Mouse (Mus musculus) megakaryocyte, embryonic 14.5 days (primary cell): ENCODE measurements around the gene Cd24a. TPM values are rescaled to one million over a fixed set of nuclear protein-coding genes. Genes with fewer than 3 reads are reported as not detected.

Experiments used
- H3K27me3 ChIP-seq: replicated peaks from 2 replicates; pipeline ENCODE3; 2012; ENCODE audit warnings: inconsistent platforms
- H3K36me3 ChIP-seq: replicated peaks from 2 replicates; pipeline ENCODE3; 2012; ENCODE audit warnings: low read length, inconsistent platforms, mixed read lengths
- H3K4me1 ChIP-seq: 2 replicates; pipeline ENCODE4 v1.6.1; 2012; ENCODE audit warnings: inconsistent platforms
- H3K4me3 ChIP-seq: replicated peaks from 2 replicates; pipeline ENCODE3; 2012; ENCODE audit warnings: moderate library complexity, mild to moderate bottlenecking, inconsistent platforms
- H3K9me3 ChIP-seq: 2 replicates; pipeline ENCODE4 v1.6.1; 2012; ENCODE audit warnings: inconsistent platforms
- FLI1 ChIP-seq: IDR thresholded peaks from 2 replicates; pipeline ENCODE4 v1.6.1; 2012; ENCODE audit warnings: low read length, inconsistent platforms, mixed read lengths
- GATA1 ChIP-seq: IDR thresholded peaks from 3 replicates; pipeline ENCODE4 v1.6.1; 2012; ENCODE audit warnings: mixed read lengths, low read length, inconsistent platforms, borderline replicate concordance
- polyA plus RNA-seq: library from polyadenylated mRNA; stranded (reverse); fragments of >175 nt; gene quantifications from 2 replicates; pipeline ENCODE4 v1.2.3, GENCODE M21; 2012; ENCODE audit warnings: low replicate concordance; ENCODE audit not compliant: insufficient read depth

Cd24a gene
- polyA plus RNA-seq, 1 experiment, result 1.1 TPM

- Histone ChIP-seq H3K27me3 (peaks cover 63% of the 10 kb centered on the region), H3K9me3 (peaks cover 11% of the 10 kb centered on the region), H3K36me3 (no peaks in the 10 kb centered on the region), H3K4me3 (peak overlapping the region; percentile 57), H3K4me1 (peaks cover 37% of the 10 kb centered on the region)
- no peak for TF ChIP-seq FLI1
- TF ChIP-seq GATA1, result no peak
Observed at GRCm38 (mm10) chr10:43581260-43581659, 3.2 kb downstream of the Cd24a start.

DNA sequence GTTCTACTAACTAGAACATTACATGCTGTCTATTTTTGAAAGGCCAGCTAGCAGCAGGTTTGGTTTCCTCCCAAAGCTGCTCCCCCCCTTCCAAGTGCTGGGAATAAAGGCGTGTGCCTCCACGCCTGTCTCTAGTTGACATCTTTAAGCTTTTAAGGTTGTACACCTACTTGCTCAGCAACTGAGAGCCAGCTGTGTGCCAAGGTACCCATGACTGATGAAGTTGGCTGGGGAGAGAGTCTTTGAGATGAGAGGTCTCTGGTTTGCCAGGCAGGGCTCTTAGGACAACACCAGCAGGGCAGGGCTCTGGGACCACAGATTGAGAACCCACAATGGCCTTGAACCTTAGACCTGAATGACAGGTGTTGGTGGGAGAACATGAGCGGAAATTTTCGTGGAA lies 6.5 kb downstream of the Cd24a start:
- Histone ChIP-seq H3K4me1 (peaks cover 30% of the 10 kb centered on the region), H3K36me3 (no peaks in the 10 kb centered on the region), H3K27me3 (peaks cover 42% of the 10 kb centered on the region), H3K9me3 (peaks cover 7% of the 10 kb centered on the region), H3K4me3 (no peak overlapping the region)
- no peak for TF ChIP-seq GATA1
- TF ChIP-seq FLI1, result no peak

- Histone ChIP-seq H3K36me3 (no peaks in the 10 kb centered on the region), H3K27me3 (peaks cover 30% of the 10 kb centered on the region), H3K4me1 (peaks cover 17% of the 10 kb centered on the region), H3K4me3 (no peak overlapping the region), H3K9me3 (peaks cover 13% of the 10 kb centered on the region)
- TF ChIP-seq FLI1 (no peak), GATA1 (no peak)
Observed at GRCm38 (mm10) chr10:43588470-43589177, 10.5 kb downstream of the Cd24a start.

DNA sequence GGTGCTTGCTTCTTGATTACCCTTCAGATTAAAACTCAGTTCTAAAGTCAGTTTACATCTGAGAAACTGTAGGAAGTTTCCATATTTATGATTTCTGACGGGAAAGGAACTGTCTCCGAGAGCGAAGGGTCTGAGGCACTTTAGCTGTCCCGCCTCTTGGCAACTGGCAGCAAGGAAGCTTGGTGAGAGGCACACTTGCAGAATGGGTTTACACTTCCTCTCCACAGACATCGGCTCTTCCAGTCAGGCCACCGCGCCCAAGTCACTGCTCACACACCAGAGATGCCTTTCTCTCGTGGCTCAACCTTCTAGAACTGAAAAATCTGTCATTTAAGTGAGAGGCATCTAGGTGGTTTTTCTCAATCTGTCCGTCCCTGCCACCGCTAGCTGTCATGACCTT lies 13.4 kb downstream of the Cd24a start:
- Histone ChIP-seq H3K4me1 (peaks cover 17% of the 10 kb centered on the region), H3K36me3 (no peaks in the 10 kb centered on the region), H3K27me3 (peaks cover 24% of the 10 kb centered on the region), H3K9me3 (peaks cover 11% of the 10 kb centered on the region; the same call in 1 of the 2 replicates), H3K4me3 (no peak overlapping the region)
- TF ChIP-seq FLI1 (no peak), GATA1 (no peak)

GRCm38 (mm10) chr10:43593182-43593581 lies 15.1 kb downstream of the Cd24a start:
- peaks cover 23% of the 10 kb centered on the region for H3K27me3 ChIP-seq
- H3K36me3 ChIP-seq, result no peaks in the 10 kb centered on the region
- TF ChIP-seq FLI1 (no peak), GATA1 (no peak)
- peaks cover 15% of the 10 kb centered on the region for H3K4me1 ChIP-seq
- H3K9me3 ChIP-seq, result peaks cover 11% of the 10 kb centered on the region; the same call in 1 of the 2 replicates
- H3K4me3 ChIP-seq, result no peak overlapping the region

- Histone ChIP-seq H3K27me3 (peaks cover 21% of the 10 kb centered on the region), H3K36me3 (no peaks in the 10 kb centered on the region), H3K9me3 (peaks cover 11% of the 10 kb centered on the region; the same call in 1 of the 2 replicates), H3K4me1 (peaks cover 5% of the 10 kb centered on the region; the same call in 1 of the 2 replicates), H3K4me3 (no peak overlapping the region)
- no peak for TF ChIP-seq GATA1
- TF ChIP-seq FLI1, result no peak
Observed at GRCm38 (mm10) chr10:43594187-43594586, 16.1 kb downstream of the Cd24a start.

GRCm38 (mm10) chr10:43594894-43595293 lies 16.8 kb downstream of the Cd24a start:
- peaks cover 4% of the 10 kb centered on the region; the same call in 1 of the 2 replicates for H3K4me1 ChIP-seq
- H3K9me3 ChIP-seq, result peaks cover 11% of the 10 kb centered on the region; the same call in 1 of the 2 replicates
- TF ChIP-seq GATA1 (no peak), FLI1 (no peak)
- H3K27me3 ChIP-seq, result peaks cover 25% of the 10 kb centered on the region
- H3K4me3 ChIP-seq, result no peak overlapping the region
- no peaks in the 10 kb centered on the region for H3K36me3 ChIP-seq

- Histone ChIP-seq H3K4me1 (no peaks in the 10 kb centered on the region; the same call in none of the 2 replicates), H3K9me3 (0 out of 2 replicates have a peak, but pooled peaks cover 2% of the 10 kb centered on the region), H3K36me3 (no peaks in the 10 kb centered on the region), H3K27me3 (peaks cover 23% of the 10 kb centered on the region), H3K4me3 (no peak overlapping the region)
- TF ChIP-seq FLI1 (no peak), GATA1 (no peak)
Observed at GRCm38 (mm10) chr10:43598067-43598726, 20.1 kb downstream of the Cd24a start.

GRCm38 (mm10) chr10:43601039-43601438 lies 23.0 kb downstream of the Cd24a start:
- Histone ChIP-seq H3K4me3 (no peak overlapping the region), H3K27me3 (peaks cover 27% of the 10 kb centered on the region), H3K9me3 (no peaks in the 10 kb centered on the region), H3K36me3 (no peaks in the 10 kb centered on the region), H3K4me1 (no peaks in the 10 kb centered on the region; the same call in none of the 2 replicates)
- TF ChIP-seq GATA1 (no peak), FLI1 (no peak)
